Mouse (Mus musculus) CD4-positive, CD25-positive, alpha-beta regulatory T cell, adult 9 weeks (primary cell): ENCODE data around the gene Cbln3. TPM values are rescaled to one million over a fixed set of nuclear protein-coding genes. Genes with fewer than 3 reads are reported as not detected.

Source experiments
- polyA plus RNA-seq: library from polyadenylated mRNA; unstranded; fragments of 100-300 nt; shearing (Covaris generic); gene quantifications from one replicate; pipeline ENCODE4 v1.2.1, GENCODE M21; 2017

Gene Cbln3
- polyA plus RNA-seq: 0.25 TPM

DNA sequence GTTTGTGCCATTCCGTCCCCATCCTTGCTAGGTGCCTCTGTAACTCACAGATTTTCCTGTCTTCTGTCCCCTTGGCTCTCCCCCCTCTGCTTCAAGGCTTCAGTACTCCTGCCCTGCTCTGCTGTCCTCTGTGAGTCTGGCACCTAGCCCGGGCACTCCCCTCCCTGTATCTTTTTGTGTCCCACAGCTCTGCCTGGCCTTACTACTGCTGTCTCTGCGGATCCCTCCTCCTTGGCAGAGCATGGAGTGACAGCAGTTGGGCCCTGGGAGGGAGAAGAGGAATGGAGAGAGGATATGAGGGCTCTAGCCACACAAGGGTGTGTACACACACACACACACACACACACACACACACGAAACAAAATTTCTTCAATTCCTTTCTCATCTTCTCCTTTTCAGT lies at the start of gene Cbln3:
Gene Cbln3 (minus strand): TSS at position 227 of the 400 bp plus-strand sequence.

GRCm38 (mm10) chr14:55899701-55900413 lies 15.7 kb upstream of the Cbln3 start, which contains the start of gene Sdr39u1:
TSS of gene Sdr39u1 (minus strand) at chr14:55900293.

GRCm38 (mm10) chr14:55884713-55885113 lies 521 bp upstream of the Cbln3 start, which contains the start of gene Khnyn:
TSS of gene Khnyn (plus strand) at chr14:55884947.

DNA sequence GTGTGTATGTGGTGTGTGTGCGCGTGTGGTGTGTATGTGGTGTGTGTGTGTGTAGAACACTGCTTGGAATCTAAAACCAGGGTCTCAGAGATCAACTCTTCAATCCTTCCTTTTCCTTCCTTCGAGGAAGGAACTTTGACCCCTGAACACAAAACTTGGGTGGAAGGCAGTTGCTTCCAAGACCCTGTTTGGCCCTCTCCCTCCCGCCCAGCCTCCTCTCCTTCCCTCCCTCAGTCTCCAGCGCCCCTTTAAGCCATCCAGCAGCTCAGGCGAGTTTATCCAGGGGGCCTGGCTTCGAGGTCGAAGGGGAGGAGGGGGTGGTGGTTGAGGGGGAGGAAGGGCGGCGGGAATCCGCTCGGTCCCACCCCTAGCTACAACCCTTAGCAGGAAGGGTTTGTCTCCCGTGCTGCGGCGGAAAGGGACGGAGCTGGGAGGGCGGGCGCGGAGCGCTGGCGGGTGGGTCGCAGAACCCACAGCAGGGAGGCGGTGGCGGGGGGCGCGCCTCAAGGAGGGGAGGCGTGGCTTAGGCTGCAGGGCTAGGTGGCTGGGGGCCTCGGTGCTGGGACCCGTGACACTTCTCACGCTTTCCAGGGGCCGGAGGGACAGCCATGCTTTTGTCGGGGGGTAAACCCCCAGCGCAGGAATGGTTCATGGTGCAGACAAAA lies 30.4 kb downstream of the Cbln3 start, which contains the start of gene Nynrin:
Gene Nynrin (plus strand): TSS at position 390 of the 665 bp plus-strand sequence.

Other genes with a start within 250 kb of the Cbln3 start
- gene Ipo4, start 248.4 kb downstream of the Cbln3 start, polyA plus RNA-seq: 53.3 TPM
- 2.8 TPM for gene Gm49378, start 246.5 kb downstream of the Cbln3 start, polyA plus RNA-seq
- gene Tm9sf1, start 240.6 kb downstream of the Cbln3 start, polyA plus RNA-seq: 96.0 TPM
- 1.6 TPM for gene Tssk4, start 234.2 kb downstream of the Cbln3 start, polyA plus RNA-seq
- gene Mdp1, start 223.9 kb downstream of the Cbln3 start, polyA plus RNA-seq: 112 TPM
- gene Gmpr2, start 212.5 kb downstream of the Cbln3 start, polyA plus RNA-seq: 58.4 TPM
- gene Nedd8, start 212.3 kb downstream of the Cbln3 start, polyA plus RNA-seq: 496 TPM
- gene Tinf2, start 202.6 kb downstream of the Cbln3 start, polyA plus RNA-seq: 66.3 TPM
- 0.26 TPM for gene Tgm1, start 170.5 kb downstream of the Cbln3 start, polyA plus RNA-seq
- gene Rabggta, start 162.1 kb downstream of the Cbln3 start, polyA plus RNA-seq: 90.8 TPM
- gene Dhrs1, start 138.7 kb downstream of the Cbln3 start, polyA plus RNA-seq: 54.2 TPM
- gene Nop9, start 138.7 kb downstream of the Cbln3 start, polyA plus RNA-seq: 12.1 TPM
- not detected for gene Cideb, start 125.9 kb downstream of the Cbln3 start, polyA plus RNA-seq
- gene Ltb4r2, start 123.0 kb downstream of the Cbln3 start, polyA plus RNA-seq: not detected
- 1.4 TPM for gene Ltb4r1, start 118.4 kb downstream of the Cbln3 start, polyA plus RNA-seq
- not detected for gene Adcy4, start 100.3 kb downstream of the Cbln3 start, polyA plus RNA-seq
- gene Ripk3, start 95.5 kb downstream of the Cbln3 start, polyA plus RNA-seq: 79.6 TPM
- gene Nfatc4, start 61.2 kb downstream of the Cbln3 start, polyA plus RNA-seq: not detected
- 1.7 TPM for gene Nynrin, start 30.4 kb downstream of the Cbln3 start, polyA plus RNA-seq
- gene Khnyn, start 555 bp upstream of the Cbln3 start, polyA plus RNA-seq: 90.5 TPM
- gene Sdr39u1, start 15.9 kb upstream of the Cbln3 start, polyA plus RNA-seq: 86.9 TPM
- gene Cma1, start 60.3 kb upstream of the Cbln3 start, polyA plus RNA-seq: not detected
- gene Cma2, start 66.6 kb upstream of the Cbln3 start, polyA plus RNA-seq: not detected
- not detected for gene Mcpt1, start 133.6 kb upstream of the Cbln3 start, polyA plus RNA-seq
- gene Mcpt9, start 146.1 kb upstream of the Cbln3 start, polyA plus RNA-seq: not detected
- gene Mcpt2, start 157.6 kb upstream of the Cbln3 start, polyA plus RNA-seq: not detected
- gene Mcpt4, start 177.9 kb upstream of the Cbln3 start, polyA plus RNA-seq: not detected
- not detected for gene Mcpt8, start 200.9 kb upstream of the Cbln3 start, polyA plus RNA-seq
- not detected for gene Ctsg, start 218.2 kb upstream of the Cbln3 start, polyA plus RNA-seq
- not detected for gene Gzme, start 236.2 kb upstream of the Cbln3 start, polyA plus RNA-seq
- not detected for gene Gzmd, start 248.2 kb upstream of the Cbln3 start, polyA plus RNA-seq